Mouse (Mus musculus) embryo, embryonic 10.5 days (tissue): ENCODE measurements at regions not wholly inside any gene's neighbourhood (a gene's known extent, or its start where the extent isn't known, plus 50 kb on each side); places are given as distances from the start of the nearest gene placed in this dataset.

Experiments
- DNase-seq: peaks from one replicate; pipeline ENCODE4 v3.0.0-alpha.2; 2015; ENCODE audit warnings: low spot score

DNA sequence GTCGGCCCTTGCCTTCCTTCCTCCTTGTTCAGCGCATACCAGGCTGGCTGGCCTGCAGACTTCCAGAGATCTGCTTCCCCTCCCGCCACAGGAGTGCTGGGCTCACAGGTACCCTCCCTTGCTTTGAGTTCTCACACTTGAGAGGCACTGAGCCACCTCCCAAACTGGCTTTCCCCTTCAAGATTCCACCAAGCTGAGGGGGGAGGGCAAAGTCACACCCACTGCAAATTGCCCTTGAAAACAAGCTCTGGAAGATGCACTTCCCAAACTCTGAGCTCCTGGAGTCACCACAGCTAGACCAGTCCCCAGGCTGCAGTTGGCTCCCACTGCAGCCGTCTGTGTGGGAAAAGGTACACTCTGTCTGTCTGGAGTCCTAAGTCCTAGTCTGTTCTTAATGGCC, 142.1 kb upstream of the Slc22a12 start:
- DNase-seq, result no peak

GRCm38 (mm10) chr19:6679392-6680307, 136.8 kb upstream of the Slc22a12 start:
- DNase-seq, result peak; percentile 66

DNA sequence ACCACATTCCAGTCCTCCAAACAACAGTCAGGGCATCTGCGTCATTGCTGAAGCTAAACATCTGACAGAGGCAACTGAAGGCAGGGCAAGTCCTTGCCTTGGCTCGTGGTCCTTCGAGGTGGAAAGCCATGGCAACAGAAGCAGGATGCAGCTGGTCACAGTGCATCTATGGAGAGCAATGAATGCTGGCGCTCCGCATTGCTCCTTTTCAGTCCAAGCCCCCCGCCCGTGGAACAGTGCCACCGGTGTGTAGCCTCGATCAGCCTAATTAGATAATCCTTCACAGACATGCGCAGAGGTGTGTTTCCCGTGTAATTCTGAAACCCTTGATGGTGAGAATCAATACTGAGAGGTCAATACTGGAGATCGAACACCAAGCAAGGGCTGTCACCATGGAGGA, 134.7 kb upstream of the Slc22a12 start:
- no peak for DNase-seq

DNA sequence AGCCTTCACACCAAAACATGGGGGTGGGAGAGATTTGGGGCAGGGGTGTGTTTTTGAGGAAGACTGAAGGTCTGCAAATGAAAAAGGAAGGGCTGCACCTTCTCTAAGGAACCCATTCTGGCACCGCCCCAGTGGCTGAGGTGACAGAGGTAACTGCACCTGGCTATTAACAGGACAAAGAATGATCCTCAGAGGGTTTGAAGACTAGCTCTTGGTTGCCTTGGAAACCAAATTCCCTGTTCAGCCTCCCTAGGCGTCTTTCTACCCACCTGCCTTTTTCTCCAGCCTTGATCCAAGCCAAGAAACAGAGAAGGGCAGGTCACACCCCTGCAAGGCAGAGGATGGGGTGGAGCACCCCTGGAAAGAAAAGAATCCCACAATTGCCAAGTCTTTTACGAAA, 132.8 kb upstream of the Slc22a12 start:
- DNase-seq, result no peak

DNA sequence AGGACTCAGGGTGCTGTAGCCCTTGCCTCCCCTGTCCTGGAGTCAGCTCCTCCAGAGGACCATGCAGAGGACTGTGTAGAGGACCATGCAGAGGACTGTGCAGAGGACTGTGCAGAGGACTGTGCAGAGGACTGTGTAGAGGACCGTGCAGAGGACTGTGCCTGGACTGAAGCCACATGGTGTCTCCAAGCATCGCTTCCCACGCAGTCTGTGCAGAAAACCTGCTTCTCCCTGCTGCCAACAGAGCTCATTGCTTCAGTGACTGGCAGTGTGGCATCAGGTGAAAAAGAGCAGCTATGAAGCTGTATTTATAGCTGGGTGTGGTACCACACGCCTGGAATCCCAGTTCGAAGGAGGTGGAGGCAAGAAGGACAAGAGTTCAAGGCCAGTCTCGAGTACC, 128.9 kb upstream of the Slc22a12 start:
- DNase-seq, result no peak

GRCm38 (mm10) chr19:6669881-6670280, 127.0 kb upstream of the Slc22a12 start:
- no peak for DNase-seq

DNA sequence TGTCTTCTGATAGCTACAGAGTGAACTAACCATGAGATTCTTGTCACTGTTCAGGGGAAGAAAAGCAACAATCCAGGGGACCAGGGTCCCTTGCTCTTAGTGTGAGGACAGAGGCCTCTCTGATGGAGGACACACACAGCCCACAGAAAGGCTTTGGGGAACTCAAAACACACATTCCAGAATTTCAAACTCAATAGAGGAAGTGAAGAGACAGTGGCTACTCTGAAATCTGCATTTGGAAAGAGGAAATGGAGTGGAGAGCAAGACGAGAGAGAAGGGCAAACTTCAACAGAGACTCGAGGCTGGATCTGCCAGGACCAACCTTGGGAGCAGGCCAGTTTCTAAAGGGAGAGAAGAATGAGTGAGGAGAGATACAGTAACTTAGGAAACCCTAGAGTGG, 125.7 kb upstream of the Slc22a12 start:
- DNase-seq, result no peak

GRCm38 (mm10) chr19:6666187-6666722, 123.4 kb upstream of the Slc22a12 start:
- DNase-seq, result no peak

- no peak for DNase-seq
These were observed 122.6 kb upstream of the Slc22a12 start for GRCm38 (mm10) chr19:6665264-6666054.

DNA sequence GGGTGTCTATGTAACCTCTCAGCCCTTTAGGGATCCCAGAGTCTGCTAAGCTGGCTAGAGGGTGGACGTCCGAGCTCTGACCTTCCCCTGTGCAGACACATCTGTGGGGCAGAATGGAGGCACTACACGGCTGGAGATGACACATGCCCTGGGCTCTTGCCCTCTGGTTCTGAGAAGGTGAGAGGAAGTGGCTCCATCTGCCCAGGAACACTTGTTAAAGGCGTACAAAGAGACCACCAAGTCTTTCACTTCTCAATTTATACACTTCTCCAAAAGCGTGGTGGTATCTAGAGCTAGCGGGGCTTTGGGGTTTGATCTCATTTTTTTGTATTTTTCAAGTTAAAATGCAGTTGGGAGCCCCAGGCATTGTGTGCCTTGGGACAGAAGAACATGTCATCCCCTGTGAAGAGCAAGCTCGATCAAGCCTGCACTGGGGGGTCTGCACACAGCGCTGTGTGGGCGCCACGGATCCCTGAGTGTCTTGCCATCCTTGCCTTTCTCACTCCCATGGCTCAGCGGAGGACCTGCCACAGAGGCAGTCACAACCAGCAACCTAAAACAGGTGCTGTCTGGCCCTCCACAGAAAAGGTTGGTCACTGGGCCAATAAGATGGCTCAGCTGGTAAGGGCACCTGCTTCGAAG, 121.6 kb upstream of the Slc22a12 start:
- DNase-seq, result no peak

- peak; percentile 89 for DNase-seq
These were observed 120.6 kb upstream of the Slc22a12 start for GRCm38 (mm10) chr19:6663391-6663790.

DNA sequence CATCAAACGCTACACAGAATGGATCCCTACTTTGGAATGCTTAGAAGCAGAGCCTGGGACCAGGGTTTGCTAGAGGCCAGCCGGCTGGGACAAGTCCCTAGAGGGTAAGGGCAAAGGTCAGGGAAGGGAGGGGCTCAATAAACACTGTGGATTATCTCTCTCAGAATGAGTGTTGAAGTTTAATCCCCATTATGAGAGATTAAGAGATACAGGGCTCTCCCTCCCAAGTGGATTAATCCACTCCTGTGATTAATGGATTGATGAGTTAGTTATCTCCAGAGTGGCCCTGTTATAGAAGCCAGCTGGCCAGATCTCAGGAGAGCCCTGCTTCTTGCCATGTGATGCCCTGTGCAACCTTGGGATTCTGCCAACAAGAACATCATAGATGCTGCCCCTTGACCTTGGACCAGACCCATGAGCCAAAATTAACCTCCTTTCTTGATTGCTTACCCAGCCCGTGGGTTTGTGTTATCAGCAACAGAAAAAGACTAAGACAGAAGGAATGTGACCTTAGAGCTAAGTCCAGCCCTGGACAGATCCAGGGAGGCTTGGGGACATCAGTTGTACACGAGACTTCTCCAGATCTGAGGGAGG, 119.6 kb upstream of the Slc22a12 start:
- DNase-seq, result peak; percentile 35

DNA sequence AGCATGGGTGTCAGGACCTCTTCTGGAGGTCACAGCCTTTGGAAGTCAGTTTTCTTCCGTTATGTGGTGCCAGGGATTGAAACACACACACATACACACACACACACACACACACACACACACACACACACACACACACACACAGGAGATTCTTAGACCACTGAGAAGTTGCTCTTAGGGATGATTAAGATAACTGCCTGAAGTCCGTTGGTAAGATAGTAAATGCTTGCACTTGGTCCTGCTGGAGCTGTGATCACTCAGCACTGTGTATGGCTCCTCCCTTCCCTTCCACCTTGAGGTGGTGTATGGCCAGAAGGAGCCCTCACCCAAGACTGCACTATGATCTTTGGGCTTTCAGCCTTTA, 118.7 kb upstream of the Slc22a12 start:
- no peak for DNase-seq

GRCm38 (mm10) chr19:6660723-6661507, 118.1 kb upstream of the Slc22a12 start:
- no peak for DNase-seq

GRCm38 (mm10) chr19:6660157-6660556, 117.3 kb upstream of the Slc22a12 start:
- no peak for DNase-seq

GRCm38 (mm10) chr19:6654550-6654949, 111.7 kb upstream of the Slc22a12 start:
- DNase-seq, result no peak

- DNase-seq, result peak; percentile 18
These were observed 109.9 kb upstream of the Slc22a12 start for GRCm38 (mm10) chr19:6652775-6653174.

- DNase-seq, result no peak
These were observed 108.4 kb upstream of the Slc22a12 start for GRCm38 (mm10) chr19:6651192-6651591.

- DNase-seq, result no peak
These were observed 107.1 kb upstream of the Slc22a12 start for GRCm38 (mm10) chr19:6649885-6650284.

DNA sequence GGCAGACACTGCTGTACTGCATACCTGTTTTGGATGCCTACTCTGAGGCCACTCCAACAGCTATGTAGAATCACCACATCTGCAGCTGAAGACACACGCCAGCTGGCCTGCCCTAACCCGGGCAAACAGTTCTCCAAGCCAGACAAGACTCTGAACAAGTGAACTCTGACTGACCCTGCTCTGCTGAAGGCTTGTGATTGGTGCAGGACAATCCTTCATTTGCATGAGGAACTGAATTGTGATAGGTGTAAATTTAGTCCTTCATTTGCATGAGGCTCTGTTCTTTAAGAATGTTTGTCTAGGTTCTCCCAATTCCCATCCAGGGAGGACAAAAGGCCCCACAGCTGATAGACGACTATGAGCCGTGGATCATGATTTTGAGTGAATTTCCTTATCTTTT, 104.9 kb upstream of the Slc22a12 start:
- no peak for DNase-seq

DNA sequence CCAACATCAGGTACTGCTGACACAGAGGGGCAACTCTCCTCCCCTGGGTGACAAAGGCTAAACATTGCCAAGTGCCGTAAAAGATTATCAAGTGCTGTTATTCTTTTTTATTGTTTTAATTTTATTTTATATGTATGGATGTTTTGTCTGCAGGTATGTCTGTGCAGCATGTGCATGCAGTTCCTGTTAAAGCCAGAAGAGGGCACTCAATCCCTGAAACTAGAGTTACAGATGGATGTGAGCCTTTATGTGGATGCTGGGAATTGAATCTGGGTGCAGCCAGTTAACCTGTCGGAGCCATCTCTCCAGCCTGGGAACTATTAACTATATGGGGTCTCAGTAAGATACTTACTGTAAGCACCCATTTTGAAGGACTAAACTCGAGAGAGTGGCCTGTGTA, 104.4 kb upstream of the Slc22a12 start:
- no peak for DNase-seq
